Mouse (Mus musculus) urinary bladder, postnatal 10 days (tissue): ENCODE data around the gene Gm20388.

Experiments
- DNase-seq: peaks from one replicate; pipeline ENCODE4 v3.0.0; 2022; ENCODE audit warnings: low spot score

Gene Gm20388

GRCm38 (mm10) chr8:121985673-121986072 lies 2075.0 kb downstream of the Gm20388 start:
- no peak for DNase-seq

GRCm38 (mm10) chr8:121987892-121988291 lies 2077.3 kb downstream of the Gm20388 start:
- DNase-seq, result no peak

- no peak for DNase-seq
Observed at GRCm38 (mm10) chr8:121990506-121991255, 2080.0 kb downstream of the Gm20388 start.

- no peak for DNase-seq
Observed at GRCm38 (mm10) chr8:121991611-121992010, 2081.0 kb downstream of the Gm20388 start.

- DNase-seq, result no peak
Observed at GRCm38 (mm10) chr8:121992911-121993310, 2082.3 kb downstream of the Gm20388 start.

- DNase-seq, result no peak
Observed at GRCm38 (mm10) chr8:121995112-121995511, 2084.5 kb downstream of the Gm20388 start.

GRCm38 (mm10) chr8:121995895-121996294 lies 2085.3 kb downstream of the Gm20388 start:
- DNase-seq, result no peak

- DNase-seq, result no peak
Observed at GRCm38 (mm10) chr8:121998631-121999030, 2088.0 kb downstream of the Gm20388 start.

GRCm38 (mm10) chr8:121999211-121999610 lies 2088.6 kb downstream of the Gm20388 start:
- DNase-seq, result no peak

GRCm38 (mm10) chr8:122001339-122002115 lies 2090.9 kb downstream of the Gm20388 start:
- DNase-seq, result no peak

- DNase-seq, result no peak
Observed at GRCm38 (mm10) chr8:122003646-122004045, 2093.0 kb downstream of the Gm20388 start.

- DNase-seq, result no peak
Observed at GRCm38 (mm10) chr8:122004131-122004530, 2093.5 kb downstream of the Gm20388 start.

GRCm38 (mm10) chr8:122005422-122006204 lies 2095.0 kb downstream of the Gm20388 start:
- no peak for DNase-seq

GRCm38 (mm10) chr8:122006688-122007484 lies 2096.2 kb downstream of the Gm20388 start:
- no peak for DNase-seq

- DNase-seq, result no peak
Observed at GRCm38 (mm10) chr8:122008395-122008794, 2097.8 kb downstream of the Gm20388 start.

GRCm38 (mm10) chr8:122010638-122011037 lies 2100.0 kb downstream of the Gm20388 start:
- DNase-seq, result no peak

GRCm38 (mm10) chr8:122011066-122011588 lies 2100.5 kb downstream of the Gm20388 start:
- DNase-seq, result no peak

- no peak for DNase-seq
Observed at GRCm38 (mm10) chr8:122014606-122015005, 2104.0 kb downstream of the Gm20388 start.

GRCm38 (mm10) chr8:122018046-122018831 lies 2107.6 kb downstream of the Gm20388 start:
- no peak for DNase-seq

GRCm38 (mm10) chr8:122019162-122019561 lies 2108.5 kb downstream of the Gm20388 start:
- DNase-seq, result no peak
